ENCODE assay signal across 9 mouse cellular contexts in the genomic region with DNA sequence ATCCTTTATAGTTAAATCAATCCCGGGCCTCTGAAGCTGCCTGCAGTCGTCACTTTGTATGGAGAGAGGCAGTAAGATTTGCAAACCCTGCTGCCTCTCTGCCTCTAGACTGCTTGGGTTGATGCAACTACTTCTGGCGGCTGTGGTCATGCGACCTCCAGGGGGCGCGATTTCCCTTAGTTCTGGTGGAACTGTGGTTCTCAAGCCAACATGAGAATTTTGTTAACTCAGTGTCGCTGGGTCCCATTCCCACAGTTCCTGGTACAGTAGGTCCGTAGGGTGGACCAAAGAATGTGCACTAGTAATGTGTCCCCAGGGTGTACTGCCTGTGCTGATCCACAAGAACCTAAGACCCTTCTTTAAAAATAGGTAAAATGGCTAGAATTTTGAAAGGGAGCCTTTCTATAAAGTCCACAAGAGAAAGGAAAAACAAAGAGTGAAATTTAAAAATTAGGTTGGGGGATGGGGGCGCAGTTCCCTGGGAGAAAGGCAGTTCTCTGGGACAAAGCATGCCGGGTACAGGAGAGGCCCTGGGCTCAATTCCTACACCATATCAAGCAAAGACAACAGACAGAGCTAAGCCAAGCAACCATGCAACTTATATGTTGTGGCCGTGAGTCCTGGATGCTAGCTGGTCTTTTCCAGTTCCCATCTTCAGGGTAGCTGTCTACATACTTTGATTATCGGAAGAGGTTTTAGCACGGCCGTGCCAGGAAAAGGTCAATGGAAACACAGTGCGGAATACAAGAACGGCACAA.
DNase-seq lines count a peak whose midpoint lies in the region; ATAC-seq and TF ChIP-seq lines count a peak whose summit lies in the region.
"Had no signal": no experiment of that assay in that cellular context is flagged by ENCODE, and none has a peak within 500 bp of the region (broad histone marks: within the 10 kb centered on the region; RNA-seq: fewer than 3 reads in every experiment).

No protein-coding gene starts in this region.

- no peak overlapping the region for H3K4me3 ChIP-seq in cortical plate, adult 2 months (ENCODE audit: insufficient read depth, low read length)
- H3K4me3 ChIP-seq: stomach, embryonic 15.5 days had no signal

- no peak for TF ChIP-seq POLR2A in cortical plate, adult 2 months (IDR thresholded peaks at IDR 0.05; ENCODE audit: extremely low read depth, insufficient read depth, low read length)

- peak; percentile 89 for DNase-seq in ZHBTc4 (ENCODE audit: low read depth, low spot score)
- DNase-seq in gastrocnemius, postnatal 25 days, result peak; percentile 72
- DNase-seq in left cerebral cortex, adult 8-10 months (ENCODE audit: low spot score in 2 of 2), result peak; percentile 54 to 70
- DNase-seq in right cerebral cortex, postnatal 10 days (ENCODE audit: low spot score in 2 of 2), result peak; percentile 83 to 89
- DNase-seq in urinary bladder, postnatal 36 days (ENCODE audit: low spot score in 2 of 2), result peak; percentile 83 to 87

- no peaks in the 10 kb centered on the region for H3K4me1 ChIP-seq in cortical plate, adult 2 months (ENCODE audit: control insufficient read depth, insufficient read depth, low read length)

- peak; percentile 74 for TF ChIP-seq CTCF in cortical plate, adult 2 months (IDR thresholded peaks at IDR 0.05; ENCODE audit: extremely low read depth, insufficient read depth, low read length)

- H3K27ac ChIP-seq in cortical plate, adult 2 months (ENCODE audit: insufficient read depth, low read length), result no peak overlapping the region
- H3K27ac ChIP-seq: stomach, embryonic 15.5 days had no signal

- ATAC-seq in inflammation-experienced regulatory T-cells, adult 6 months, result peak; percentile 90
- ATAC-seq in megakaryocyte-erythroid progenitor cell, adult 5-6 weeks (replicated peaks; ENCODE audit: low FRiP score, low TSS enrichment, poor library complexity, severe bottlenecking), result peak; percentile 85
